Mouse (Mus musculus): ENCODE results near the gene Cadps. TPM values are rescaled to one million over a fixed set of nuclear protein-coding genes. Genes with fewer than 3 reads are reported as not detected.

Gene Cadps
- polyA plus RNA-seq, 1 experiment, result not detected

- H3K27ac ChIP-seq (replicated peaks; ENCODE audit: low read depth, low read length), result no peak overlapping the region
- H3K4me3 ChIP-seq (ENCODE audit: insufficient read depth, low read depth, low read length), result no peak overlapping the region
Observed at GRCm38 (mm10) chr14:12680819-12681638, 141.8 kb downstream of the Cadps start.

GRCm38 (mm10) chr14:12661430-12661829 is 161.4 kb downstream of the Cadps start:
- Histone ChIP-seq H3K4me1 (ENCODE audit: control insufficient read depth, insufficient read depth, insufficient read length, low read length) (no peaks in the 10 kb centered on the region), H3K27ac (replicated peaks; ENCODE audit: low read depth, low read length) (no peak overlapping the region), H3K4me3 (ENCODE audit: insufficient read depth, low read depth, low read length) (no peak overlapping the region)

More at GRCm38 (mm10) chr14:12680819-12681638, 141.8 kb downstream of the Cadps start:
- H3K4me1 ChIP-seq (ENCODE audit: control insufficient read depth, insufficient read depth, insufficient read length, low read length), result no peaks in the 10 kb centered on the region

GRCm38 (mm10) chr14:12657351-12657750 is 165.5 kb downstream of the Cadps start:
- Histone ChIP-seq H3K4me1 (ENCODE audit: control insufficient read depth, insufficient read depth, insufficient read length, low read length) (no peaks in the 10 kb centered on the region), H3K4me3 (ENCODE audit: insufficient read depth, low read depth, low read length) (no peak overlapping the region), H3K27ac (replicated peaks; ENCODE audit: low read depth, low read length) (no peak overlapping the region)

- no peak overlapping the region for H3K27ac ChIP-seq (replicated peaks; ENCODE audit: low read depth, low read length)
- H3K4me1 ChIP-seq (ENCODE audit: control insufficient read depth, insufficient read depth, insufficient read length, low read length), result no peaks in the 10 kb centered on the region
- no peak overlapping the region for H3K4me3 ChIP-seq (ENCODE audit: insufficient read depth, low read depth, low read length)
Observed at GRCm38 (mm10) chr14:12642868-12643512, 179.9 kb downstream of the Cadps start.

- Histone ChIP-seq H3K4me3 (ENCODE audit: insufficient read depth, low read depth, low read length) (no peak overlapping the region), H3K4me1 (ENCODE audit: control insufficient read depth, insufficient read depth, insufficient read length, low read length) (no peaks in the 10 kb centered on the region), H3K27ac (replicated peaks; ENCODE audit: low read depth, low read length) (no peak overlapping the region)
Observed at GRCm38 (mm10) chr14:12638762-12639161, 184.1 kb downstream of the Cadps start.

GRCm38 (mm10) chr14:12637121-12637754 is 185.6 kb downstream of the Cadps start:
- no peaks in the 10 kb centered on the region for H3K4me1 ChIP-seq (ENCODE audit: control insufficient read depth, insufficient read depth, insufficient read length, low read length)
- no peak overlapping the region for H3K27ac ChIP-seq (replicated peaks; ENCODE audit: low read depth, low read length)
- no peak overlapping the region for H3K4me3 ChIP-seq (ENCODE audit: insufficient read depth, low read depth, low read length)

GRCm38 (mm10) chr14:12624256-12625130 is 198.4 kb downstream of the Cadps start:
- Histone ChIP-seq H3K27ac (replicated peaks; ENCODE audit: low read depth, low read length) (no peak overlapping the region), H3K4me1 (ENCODE audit: control insufficient read depth, insufficient read depth, insufficient read length, low read length) (no peaks in the 10 kb centered on the region), H3K4me3 (ENCODE audit: insufficient read depth, low read depth, low read length) (no peak overlapping the region)

- H3K27ac ChIP-seq (replicated peaks; ENCODE audit: low read depth, low read length), result no peak overlapping the region
- H3K4me3 ChIP-seq (ENCODE audit: insufficient read depth, low read depth, low read length), result no peak overlapping the region
- no peaks in the 10 kb centered on the region for H3K4me1 ChIP-seq (ENCODE audit: control insufficient read depth, insufficient read depth, insufficient read length, low read length)
Observed at GRCm38 (mm10) chr14:12607025-12607424, 215.9 kb downstream of the Cadps start.

- Histone ChIP-seq H3K4me1 (ENCODE audit: control insufficient read depth, insufficient read depth, insufficient read length, low read length) (no peaks in the 10 kb centered on the region), H3K4me3 (ENCODE audit: insufficient read depth, low read depth, low read length) (no peak overlapping the region)
Observed at GRCm38 (mm10) chr14:12606202-12606601, 216.7 kb downstream of the Cadps start.

GRCm38 (mm10) chr14:12602080-12602479 is 220.8 kb downstream of the Cadps start:
- Histone ChIP-seq H3K4me1 (ENCODE audit: control insufficient read depth, insufficient read depth, insufficient read length, low read length) (no peaks in the 10 kb centered on the region), H3K27ac (replicated peaks; ENCODE audit: low read depth, low read length) (no peak overlapping the region), H3K4me3 (ENCODE audit: insufficient read depth, low read depth, low read length) (no peak overlapping the region)

More at GRCm38 (mm10) chr14:12606202-12606601, 216.7 kb downstream of the Cadps start:
- H3K27ac ChIP-seq (replicated peaks; ENCODE audit: low read depth, low read length), result no peak overlapping the region

- Histone ChIP-seq H3K27ac (replicated peaks; ENCODE audit: low read depth, low read length) (no peak overlapping the region), H3K4me3 (ENCODE audit: insufficient read depth, low read depth, low read length) (no peak overlapping the region), H3K4me1 (ENCODE audit: control insufficient read depth, insufficient read depth, insufficient read length, low read length) (no peaks in the 10 kb centered on the region)
Observed at GRCm38 (mm10) chr14:12595326-12595725, 227.6 kb downstream of the Cadps start.

- Histone ChIP-seq H3K27ac (replicated peaks; ENCODE audit: low read depth, low read length) (no peak overlapping the region), H3K4me1 (ENCODE audit: control insufficient read depth, insufficient read depth, insufficient read length, low read length) (no peaks in the 10 kb centered on the region), H3K4me3 (ENCODE audit: insufficient read depth, low read depth, low read length) (no peak overlapping the region)
Observed at GRCm38 (mm10) chr14:12592472-12593075, 230.3 kb downstream of the Cadps start.

- Histone ChIP-seq H3K27ac (replicated peaks; ENCODE audit: low read depth, low read length) (no peak overlapping the region), H3K4me1 (ENCODE audit: control insufficient read depth, insufficient read depth, insufficient read length, low read length) (no peaks in the 10 kb centered on the region), H3K4me3 (ENCODE audit: insufficient read depth, low read depth, low read length) (no peak overlapping the region)
Observed at GRCm38 (mm10) chr14:12591829-12592228, 231.1 kb downstream of the Cadps start.

- no peaks in the 10 kb centered on the region for H3K4me1 ChIP-seq (ENCODE audit: control insufficient read depth, insufficient read depth, insufficient read length, low read length)
- no peak overlapping the region for H3K4me3 ChIP-seq (ENCODE audit: insufficient read depth, low read depth, low read length)
- H3K27ac ChIP-seq (replicated peaks; ENCODE audit: low read depth, low read length), result no peak overlapping the region
Observed at GRCm38 (mm10) chr14:12583536-12583935, 239.3 kb downstream of the Cadps start.
